Mouse (Mus musculus) cerebellum, adult 9-11 months (tissue): ENCODE results near the gene Gm3618.
"Not testable (repeated sequence)": the region's sequence is repeated elsewhere in the genome, so short reads cannot be mapped to it uniquely, and the experiment has no call there.

Source experiments
- DNase-seq: peaks from one replicate; pipeline ENCODE4 v3.0.0; 2022

The Gm3618 gene

DNA sequence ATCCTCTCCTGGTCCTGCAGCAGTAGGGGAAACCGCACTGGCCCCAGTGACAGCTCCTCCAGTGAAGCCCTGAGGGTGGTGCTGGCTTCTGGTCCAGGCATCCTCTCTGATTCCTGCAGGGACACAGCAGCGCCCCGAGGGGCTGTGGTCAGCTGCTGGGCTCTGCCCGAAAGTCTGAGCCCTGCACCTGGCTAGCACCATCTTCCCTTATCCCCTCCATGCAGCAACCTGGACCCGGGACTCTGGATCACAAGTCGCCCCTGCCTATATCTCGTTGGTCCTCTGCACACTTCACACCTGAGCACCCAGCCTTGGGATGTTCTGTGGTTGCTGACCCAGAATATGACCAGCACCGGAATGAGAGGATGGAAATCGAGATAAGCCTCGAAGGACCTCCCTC is at the start of gene Gm3618:
TSS of gene Gm3618 (minus strand) at position 101 of the 400 bp plus-strand sequence.
- not testable (repeated sequence) for DNase-seq

DNA sequence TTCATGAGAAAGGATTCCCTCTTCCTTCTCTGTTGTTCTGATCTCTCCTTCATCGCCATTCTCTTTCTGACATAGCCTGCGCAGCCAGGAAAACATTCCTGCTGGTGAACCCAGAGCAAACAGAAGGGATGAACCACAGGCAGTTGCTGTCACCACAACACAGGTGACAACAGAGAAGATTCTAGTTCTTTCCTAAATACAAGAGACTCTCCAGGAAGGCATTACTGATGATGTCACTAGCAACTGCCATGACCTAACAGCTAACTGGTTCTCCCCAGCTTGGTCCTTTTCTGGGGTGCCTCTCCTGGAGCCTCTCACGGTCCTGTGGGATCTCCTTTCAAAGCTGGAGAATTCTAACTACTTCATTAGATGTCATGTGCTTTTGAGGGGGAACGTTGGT is 46.7 kb upstream of the Gm3618 start, which contains the start of gene Gm16440:
TSS of gene Gm16440 (minus strand) at position 101 of the 400 bp plus-strand sequence.
- not testable (repeated sequence) for DNase-seq

DNA sequence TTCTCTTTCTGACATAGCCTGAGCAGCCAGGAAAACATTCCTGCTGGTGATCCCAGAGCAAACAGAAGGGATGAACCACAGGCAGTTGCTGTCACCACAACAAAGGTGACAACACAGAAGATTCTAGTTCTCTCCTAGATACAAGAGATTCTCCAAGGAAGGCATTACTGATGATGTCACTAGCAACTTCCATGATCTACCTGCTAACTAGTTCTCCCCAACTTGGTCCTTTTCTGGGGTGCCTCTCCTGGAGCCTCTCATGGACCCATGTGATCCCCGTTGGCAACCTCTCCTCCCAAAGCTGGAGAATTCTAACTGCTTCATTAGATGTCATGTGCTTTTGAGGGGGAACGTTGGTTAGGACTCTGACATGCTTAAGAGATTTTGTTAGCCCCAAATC is 38.7 kb downstream of the Gm3618 start, which contains the start of gene Gm21103:
TSS of gene Gm21103 (minus strand) at position 101 of the 400 bp plus-strand sequence.
- DNase-seq = not testable (repeated sequence)

DNA sequence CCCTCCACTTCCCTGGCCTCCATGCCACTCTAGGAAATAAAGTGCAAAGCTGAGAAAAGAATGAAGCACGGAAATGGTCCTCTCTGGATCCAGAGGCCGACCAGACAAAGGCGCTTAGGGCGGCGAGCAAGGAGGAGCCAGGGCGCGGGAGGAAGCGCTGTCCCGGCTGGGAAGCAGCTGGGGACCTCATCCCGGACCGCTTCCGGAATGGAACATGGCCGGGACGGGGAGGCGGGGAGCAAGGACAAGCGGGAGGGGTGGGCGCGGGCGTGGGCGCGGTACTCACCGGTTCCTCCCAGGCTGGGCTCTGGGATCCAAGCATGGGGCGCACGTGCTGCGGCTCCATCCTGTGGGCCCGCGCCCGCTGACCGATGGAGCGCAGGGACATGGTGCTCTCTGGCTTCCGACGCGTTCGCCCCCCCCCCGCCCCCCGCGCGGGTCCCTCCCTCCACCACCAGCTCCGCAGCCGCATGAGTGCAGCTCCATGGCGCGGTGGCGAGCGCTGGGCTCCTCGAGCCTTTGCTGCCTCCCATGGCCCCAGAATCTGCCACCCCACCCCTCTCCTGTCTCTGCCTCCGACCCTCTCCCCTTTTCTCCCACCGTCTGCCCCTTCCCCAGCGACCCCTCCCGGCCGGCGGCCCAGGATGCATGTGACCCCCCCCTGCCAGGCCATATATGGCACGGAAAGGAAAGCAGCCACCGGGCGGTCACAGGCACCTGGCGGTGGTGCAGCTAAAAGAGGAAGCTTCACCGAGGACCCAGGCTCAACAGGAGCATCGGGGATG is 56.4 kb downstream of the Gm3618 start, which contains the start of gene Gm3411:
TSS of gene Gm3411 (minus strand) at position 320 of the 785 bp plus-strand sequence.
- DNase-seq = peak; percentile 4
